Mouse (Mus musculus) adrenal gland, postnatal 36 days (tissue): ENCODE results near the gene Thegl. TPM values are rescaled to one million over a fixed set of nuclear protein-coding genes. Genes with fewer than 3 reads are reported as not detected.

Source experiments
- DNase-seq, 2 experiments: peaks; one replicate each; pipeline ENCODE4 v3.0.0; 2021; ENCODE audit warnings: mixed read lengths in 1 of 2
- total RNA-seq, 2 experiments: library from RNA; stranded (reverse); gene quantifications; 2 replicates each; pipeline ENCODE4 v1.2.3; 2021

Thegl gene
- total RNA-seq, 2 experiments from 2014 or later = not detected

- DNase-seq = no peak
Measured at GRCm38 (mm10) chr5:77052616-77053015, 36.8 kb downstream of the Thegl start.

- DNase-seq = no peak
Measured at GRCm38 (mm10) chr5:77056881-77057440, 41.1 kb downstream of the Thegl start.

GRCm38 (mm10) chr5:77060363-77060762, 44.5 kb downstream of the Thegl start:
- no peak for DNase-seq

GRCm38 (mm10) chr5:77061372-77062038, 45.7 kb downstream of the Thegl start:
- peak; percentile 63 to 76 for DNase-seq

- no peak for DNase-seq
Measured at GRCm38 (mm10) chr5:77067321-77067720, 51.5 kb downstream of the Thegl start.

GRCm38 (mm10) chr5:77070987-77071386, 55.2 kb downstream of the Thegl start:
- no peak for DNase-seq

- DNase-seq = no peak
Measured at GRCm38 (mm10) chr5:77071626-77072025, 55.8 kb downstream of the Thegl start.

- no peak for DNase-seq
Measured at GRCm38 (mm10) chr5:77073794-77074193, 58.0 kb downstream of the Thegl start.

GRCm38 (mm10) chr5:77074914-77075313, 59.1 kb downstream of the Thegl start:
- DNase-seq = peak; percentile 87 to 88

GRCm38 (mm10) chr5:77075951-77076350, 60.1 kb downstream of the Thegl start:
- peak in 1 of 2 experiments; percentile 30 for DNase-seq

GRCm38 (mm10) chr5:77080761-77081160, 64.9 kb downstream of the Thegl start:
- no peak for DNase-seq

- DNase-seq = peak; percentile 43 to 61
Measured at GRCm38 (mm10) chr5:77082735-77083134, 66.9 kb downstream of the Thegl start.

GRCm38 (mm10) chr5:77084418-77084817, 68.6 kb downstream of the Thegl start:
- DNase-seq = no peak

- no peak for DNase-seq
Measured at GRCm38 (mm10) chr5:77085753-77086450, 70.1 kb downstream of the Thegl start.

- DNase-seq = no peak
Measured at GRCm38 (mm10) chr5:77086541-77086940, 70.7 kb downstream of the Thegl start.

GRCm38 (mm10) chr5:77087122-77087521, 71.3 kb downstream of the Thegl start:
- DNase-seq = no peak

- DNase-seq = peak; percentile 50 to 58
Measured at GRCm38 (mm10) chr5:77089294-77089693, 73.5 kb downstream of the Thegl start.

- no peak for DNase-seq
Measured at GRCm38 (mm10) chr5:77089901-77090300, 74.1 kb downstream of the Thegl start.

- DNase-seq = no peak
Measured at GRCm38 (mm10) chr5:77090521-77091096, 74.8 kb downstream of the Thegl start.

- no peak for DNase-seq
Measured at GRCm38 (mm10) chr5:77091923-77092322, 76.1 kb downstream of the Thegl start.

- DNase-seq = no peak
Measured at GRCm38 (mm10) chr5:77092531-77092930, 76.7 kb downstream of the Thegl start.

- DNase-seq = no peak
Measured at GRCm38 (mm10) chr5:77093961-77094360, 78.1 kb downstream of the Thegl start.
